Mouse (Mus musculus) lung, postnatal 10 days (tissue): ENCODE measurements around the gene Prr9.

ENCODE experiments used
- DNase-seq: peaks from one replicate; pipeline ENCODE4 v3.0.0; 2021

The Prr9 gene

GRCm38 (mm10) chr3:92123847-92124246, at the start of gene Prr9:
Gene Prr9 (minus strand): TSS chr3:92123947.
- DNase-seq = no peak

DNA sequence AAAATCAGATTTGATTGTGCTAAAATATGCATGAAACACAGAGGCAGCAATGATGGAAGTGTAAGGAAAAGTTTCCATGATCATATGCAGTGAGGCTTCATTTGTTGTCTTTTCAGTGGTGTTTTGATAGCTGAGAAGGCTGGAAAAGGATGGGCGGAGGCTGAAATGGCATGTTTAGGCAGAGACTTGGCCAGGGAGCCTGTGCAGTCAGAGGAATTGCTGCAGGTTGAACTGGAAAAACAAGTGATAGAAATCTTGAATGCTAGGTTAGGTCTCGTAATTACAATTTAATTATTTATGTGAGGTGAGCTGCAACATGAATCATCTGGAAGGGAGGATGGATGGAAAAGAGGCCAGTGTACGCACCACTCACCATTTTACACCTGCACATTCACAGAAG, 46.1 kb upstream of the Prr9 start:
- DNase-seq = no peak

GRCm38 (mm10) chr3:92153322-92153721, 29.6 kb upstream of the Prr9 start:
- DNase-seq = peak; percentile 24

- DNase-seq = peak; percentile 22
Observed at GRCm38 (mm10) chr3:92150631-92151277, 27.0 kb upstream of the Prr9 start.

- DNase-seq = no peak
Observed at GRCm38 (mm10) chr3:92147913-92148312, 24.2 kb upstream of the Prr9 start.

GRCm38 (mm10) chr3:92147420-92147819, 23.7 kb upstream of the Prr9 start:
- no peak for DNase-seq

GRCm38 (mm10) chr3:92142644-92143043, 18.9 kb upstream of the Prr9 start, which contains the start of gene Lelp1:
Gene Lelp1 (minus strand): TSS chr3:92142744.
- no peak for DNase-seq

DNA sequence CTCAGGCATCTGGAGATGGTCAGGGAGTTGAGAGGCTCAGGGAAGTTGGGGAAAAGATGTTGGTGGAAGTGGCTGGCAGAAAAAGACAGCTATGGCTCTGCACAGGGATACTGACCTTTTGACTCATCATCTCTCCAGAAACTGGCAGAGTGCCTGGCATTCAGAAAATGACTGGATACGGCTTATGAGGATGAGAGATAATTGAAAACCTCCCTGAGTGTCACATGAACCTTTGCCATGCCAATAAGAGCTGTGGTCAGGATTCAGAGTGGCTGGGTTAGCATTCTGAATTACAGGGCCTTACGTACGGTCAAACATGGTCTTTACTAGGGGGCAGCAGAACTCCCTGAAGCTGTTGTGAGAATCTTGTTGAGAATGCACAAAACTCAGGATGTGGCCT, 2.8 kb downstream of the Prr9 start:
- DNase-seq = no peak

GRCm38 (mm10) chr3:92117930-92118329, 5.8 kb downstream of the Prr9 start:
- DNase-seq = no peak

- DNase-seq = no peak
Observed at GRCm38 (mm10) chr3:92111526-92111925, 12.2 kb downstream of the Prr9 start.

DNA sequence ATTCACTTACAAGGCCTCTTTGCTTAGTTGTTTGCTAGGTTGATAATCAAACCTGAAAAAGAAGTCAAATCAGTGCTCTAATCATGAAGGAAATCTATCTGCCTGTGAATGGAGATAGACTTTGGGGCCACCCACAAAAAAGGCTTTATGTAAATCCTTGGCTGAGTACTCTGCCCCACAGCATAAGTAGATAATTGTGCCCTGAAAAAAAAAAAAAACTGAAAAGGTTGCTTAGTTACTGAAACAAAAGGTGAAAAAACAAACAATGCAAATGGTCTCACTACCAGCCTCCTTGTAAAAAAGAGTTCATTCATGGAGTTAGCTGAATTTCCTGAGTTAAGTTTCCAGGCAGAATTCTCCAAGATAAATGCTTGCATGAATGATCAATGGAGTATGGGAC, 13.0 kb downstream of the Prr9 start:
- no peak for DNase-seq

DNA sequence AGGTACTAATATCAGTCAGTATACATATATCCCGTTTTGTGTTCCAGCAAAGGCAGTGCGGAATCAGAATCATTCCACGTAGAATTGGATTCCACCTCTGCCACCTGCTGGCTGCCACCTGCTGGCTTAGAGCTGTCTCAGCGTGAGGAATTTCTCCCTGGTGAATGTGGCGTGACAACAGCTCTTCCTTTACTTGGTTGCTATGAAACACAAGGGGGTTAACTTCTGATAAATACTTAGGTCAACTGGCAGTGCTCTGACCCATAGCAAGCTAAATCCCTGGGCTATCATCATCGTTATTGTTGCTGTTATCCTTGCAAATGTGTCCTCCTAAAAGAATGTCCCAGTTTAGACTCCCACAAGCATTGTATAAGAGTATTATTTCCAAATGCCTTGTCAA, 17.2 kb downstream of the Prr9 start:
- DNase-seq = peak; percentile 2

DNA sequence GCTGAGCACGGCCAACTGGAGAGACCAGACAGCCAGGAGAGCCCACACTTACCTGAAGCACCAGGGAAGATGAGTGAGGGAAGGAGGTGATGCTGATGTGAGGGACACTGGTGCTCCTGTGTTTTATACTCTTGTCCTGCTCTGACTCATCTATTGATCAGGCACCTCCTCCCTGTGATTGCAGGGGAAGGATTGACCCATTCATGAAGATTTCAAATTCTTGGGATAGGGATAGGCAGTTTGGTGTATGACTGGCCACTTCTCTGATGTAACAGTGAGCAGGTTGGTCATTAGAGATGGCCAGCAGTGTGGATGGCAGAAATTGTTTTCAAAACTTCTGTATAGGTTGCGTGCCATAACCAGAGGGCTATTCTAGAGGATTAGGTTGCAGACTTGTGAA, 40.7 kb downstream of the Prr9 start, which contains the start of gene Lor:
Lor (minus strand) TSS at position 101 of the 400 bp plus-strand sequence.
- no peak for DNase-seq

DNA sequence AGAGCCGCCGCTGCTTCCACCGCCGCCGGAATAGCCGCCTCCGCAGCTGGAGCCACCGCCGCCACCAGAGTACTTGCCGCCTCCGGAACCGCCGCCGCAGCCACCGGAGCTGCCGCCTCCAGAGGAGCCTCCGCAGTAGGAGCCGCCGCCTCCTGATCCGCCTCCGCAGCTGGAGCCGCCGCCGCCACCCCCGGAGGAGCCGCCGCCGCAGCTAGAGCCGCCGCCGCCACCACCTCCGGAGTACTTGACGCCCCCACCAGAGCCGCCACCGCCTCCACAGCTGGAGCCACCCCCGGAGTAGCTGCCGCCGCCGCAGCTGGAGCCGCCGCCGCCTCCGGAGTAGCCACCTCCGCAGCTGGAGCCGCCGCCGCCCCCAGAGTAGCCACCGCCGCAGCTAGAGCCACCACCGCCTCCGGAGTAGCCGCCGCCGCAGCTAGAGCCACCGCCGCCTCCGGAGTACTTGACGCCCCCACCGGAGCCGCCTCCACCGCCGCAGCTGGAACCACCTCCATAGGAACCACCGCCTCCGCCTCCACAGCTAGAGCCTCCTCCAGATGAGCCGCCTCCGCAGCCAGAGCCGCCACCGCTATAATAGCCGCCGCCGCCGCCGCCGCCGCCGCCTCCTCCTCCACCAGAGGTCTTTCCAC, 42.3 kb downstream of the Prr9 start:
- DNase-seq = peak; percentile 36

GRCm38 (mm10) chr3:92080462-92081284, 43.1 kb downstream of the Prr9 start:
- DNase-seq = peak; percentile 72
